Mouse (Mus musculus): ENCODE measurements around the gene Tmem212.
"Not testable (repeated sequence)": the region's sequence is repeated elsewhere in the genome, so short reads cannot be mapped to it uniquely, and the experiment has no call there.

Tmem212 gene

GRCm38 (mm10) chr3:27896318-27896892 is at the start of gene Tmem212:
Gene Tmem212, minus strand, starts transcription at chr3:27896368.
- no peak for DNase-seq (ENCODE audit: low read depth, low spot score)

DNA sequence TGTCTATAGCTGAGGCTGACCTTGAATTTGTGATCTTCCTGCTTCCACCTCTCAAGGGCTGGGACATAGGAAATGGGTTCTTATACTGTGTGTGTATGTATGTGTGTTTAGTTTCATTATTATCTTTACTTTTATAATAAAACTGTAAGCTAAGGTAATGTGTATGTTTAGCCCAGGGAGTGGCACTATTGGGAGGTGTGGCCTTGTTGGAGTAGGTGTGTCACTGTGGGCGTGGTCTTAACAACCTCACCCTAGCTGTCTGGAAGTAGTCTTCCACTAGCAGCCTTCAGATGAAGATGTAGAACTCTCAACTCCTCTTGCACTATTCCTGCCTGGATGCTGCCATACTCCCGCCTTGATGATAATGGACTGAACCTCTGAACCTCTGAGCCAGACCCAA is 49.2 kb upstream of the Tmem212 start:
- DNase-seq (ENCODE audit: low read depth, low spot score): not testable (repeated sequence)

DNA sequence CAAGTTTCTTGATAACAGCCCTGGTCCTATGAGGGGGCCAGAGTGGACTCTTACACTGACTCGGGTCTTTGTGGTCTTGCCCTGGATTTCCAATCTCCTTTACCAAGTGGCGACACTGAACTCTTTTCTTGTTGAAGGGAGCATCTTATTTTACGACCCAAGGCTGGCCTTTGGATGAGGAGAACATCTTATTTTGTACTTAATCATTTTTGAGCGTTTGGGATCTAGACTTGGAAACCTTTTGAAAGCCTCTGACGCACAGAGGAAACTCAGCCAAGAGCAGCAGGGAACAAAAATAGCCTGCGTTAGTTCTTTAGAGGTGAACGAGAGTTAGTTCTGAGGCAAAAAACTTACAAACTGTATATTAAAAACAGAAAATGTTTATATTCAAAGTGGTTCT is 46.8 kb upstream of the Tmem212 start:
- DNase-seq (ENCODE audit: low read depth, low spot score): no peak

DNA sequence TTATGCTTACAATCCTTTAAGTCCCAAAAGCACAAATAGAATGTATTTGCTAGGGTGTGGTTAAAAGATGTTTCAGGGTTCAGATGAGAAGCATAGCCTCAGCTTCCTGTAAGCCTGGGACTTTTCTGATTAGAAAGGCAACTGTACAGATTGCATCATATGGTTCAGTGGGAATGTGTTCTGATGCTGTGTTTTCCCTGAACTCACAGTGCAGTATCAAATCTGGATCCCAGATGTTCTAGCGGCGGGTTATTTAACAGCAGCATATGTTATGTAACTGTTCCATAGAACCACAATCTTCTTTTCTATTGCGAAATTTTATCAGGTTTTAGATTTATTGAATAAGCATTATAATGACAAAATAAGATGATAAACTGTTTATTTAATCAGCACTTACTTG is 45.5 kb upstream of the Tmem212 start:
- DNase-seq (ENCODE audit: low read depth, low spot score): peak; percentile 33

- DNase-seq (ENCODE audit: low read depth, low spot score): peak; percentile 43
Observed at GRCm38 (mm10) chr3:27938381-27939323, 42.5 kb upstream of the Tmem212 start, which contains the start of gene Pld1. Gene Pld1, plus strand, starts transcription at chr3:27938695.

- DNase-seq (ENCODE audit: low read depth, low spot score): no peak
Observed at GRCm38 (mm10) chr3:27937144-27938110, 41.3 kb upstream of the Tmem212 start.

DNA sequence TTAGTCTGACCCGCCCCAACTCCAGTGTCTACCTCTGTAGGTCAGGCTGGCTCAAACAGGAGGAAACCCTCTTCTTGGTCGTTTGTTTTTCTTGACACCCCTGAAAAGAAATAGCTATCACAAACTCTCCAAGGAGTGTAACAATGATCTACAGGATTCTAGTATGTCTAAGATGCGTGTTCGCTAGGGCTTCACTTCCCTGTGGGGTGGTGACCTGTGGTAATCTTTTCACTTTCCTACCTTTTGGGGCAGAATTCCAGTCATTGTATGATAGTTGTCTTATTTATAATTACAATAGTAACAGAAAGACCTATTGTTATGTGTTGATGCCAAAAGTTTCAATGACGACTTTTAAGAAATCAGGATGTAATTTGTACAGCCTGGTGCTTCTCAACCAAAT is 40.6 kb upstream of the Tmem212 start:
- DNase-seq (ENCODE audit: low read depth, low spot score): no peak

GRCm38 (mm10) chr3:27935644-27936043 is 39.5 kb upstream of the Tmem212 start:
- no peak for DNase-seq (ENCODE audit: low read depth, low spot score)

- no peak for DNase-seq (ENCODE audit: low read depth, low spot score)
Observed at GRCm38 (mm10) chr3:27932391-27932790, 36.2 kb upstream of the Tmem212 start.

GRCm38 (mm10) chr3:27929219-27929618 is 33.1 kb upstream of the Tmem212 start:
- no peak for DNase-seq (ENCODE audit: low read depth, low spot score)

- DNase-seq (ENCODE audit: low read depth, low spot score): no peak
Observed at GRCm38 (mm10) chr3:27924037-27924436, 27.9 kb upstream of the Tmem212 start.

- no peak for DNase-seq (ENCODE audit: low read depth, low spot score)
Observed at GRCm38 (mm10) chr3:27921268-27922020, 25.3 kb upstream of the Tmem212 start.

GRCm38 (mm10) chr3:27918656-27919436 is 22.7 kb upstream of the Tmem212 start:
- DNase-seq (ENCODE audit: low read depth, low spot score): no peak

- no peak for DNase-seq (ENCODE audit: low read depth, low spot score)
Observed at GRCm38 (mm10) chr3:27909016-27909415, 12.8 kb upstream of the Tmem212 start.

GRCm38 (mm10) chr3:27908316-27908715 is 12.1 kb upstream of the Tmem212 start:
- DNase-seq (ENCODE audit: low read depth, low spot score): no peak

DNA sequence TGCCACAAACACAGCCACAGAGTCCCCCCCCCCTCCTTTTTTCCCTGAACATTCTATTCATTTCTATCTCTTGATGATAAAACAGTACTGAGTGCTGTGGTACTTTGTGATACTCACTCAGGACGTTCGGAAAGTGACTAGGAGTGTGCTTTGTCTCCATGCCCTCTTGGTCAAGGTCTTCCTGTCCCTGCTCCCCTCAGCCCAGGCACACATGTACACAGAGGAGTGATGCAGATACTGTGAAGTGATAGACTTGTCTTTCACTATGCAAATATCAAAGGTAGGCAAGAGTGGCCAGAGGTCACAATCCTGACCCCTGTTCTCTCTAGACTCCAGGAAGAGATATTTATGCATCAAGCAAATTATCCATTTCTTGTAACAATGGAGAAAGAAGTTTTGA is 11.1 kb upstream of the Tmem212 start:
- DNase-seq (ENCODE audit: low read depth, low spot score): no peak

GRCm38 (mm10) chr3:27906647-27907209 is 10.6 kb upstream of the Tmem212 start:
- no peak for DNase-seq (ENCODE audit: low read depth, low spot score)

GRCm38 (mm10) chr3:27904659-27905330 is 8.6 kb upstream of the Tmem212 start:
- DNase-seq (ENCODE audit: low read depth, low spot score): no peak

- DNase-seq (ENCODE audit: low read depth, low spot score): no peak
Observed at GRCm38 (mm10) chr3:27901846-27902245, 5.7 kb upstream of the Tmem212 start.
